Mouse (Mus musculus) embryo, embryonic 11.5 days (tissue): ENCODE measurements around the gene Glyr1.

ENCODE experiments used
- DNase-seq: peaks from one replicate; pipeline ENCODE4 v3.0.0-alpha.2; 2012; ENCODE audit warnings: low read depth, low spot score

Glyr1 gene

GRCm38 (mm10) chr16:5012036-5013005 lies 37.3 kb downstream of the Glyr1 start:
- DNase-seq: no peak

GRCm38 (mm10) chr16:5011285-5011684 lies 38.4 kb downstream of the Glyr1 start:
- no peak for DNase-seq

GRCm38 (mm10) chr16:5010371-5010935 lies 39.2 kb downstream of the Glyr1 start:
- no peak for DNase-seq

DNA sequence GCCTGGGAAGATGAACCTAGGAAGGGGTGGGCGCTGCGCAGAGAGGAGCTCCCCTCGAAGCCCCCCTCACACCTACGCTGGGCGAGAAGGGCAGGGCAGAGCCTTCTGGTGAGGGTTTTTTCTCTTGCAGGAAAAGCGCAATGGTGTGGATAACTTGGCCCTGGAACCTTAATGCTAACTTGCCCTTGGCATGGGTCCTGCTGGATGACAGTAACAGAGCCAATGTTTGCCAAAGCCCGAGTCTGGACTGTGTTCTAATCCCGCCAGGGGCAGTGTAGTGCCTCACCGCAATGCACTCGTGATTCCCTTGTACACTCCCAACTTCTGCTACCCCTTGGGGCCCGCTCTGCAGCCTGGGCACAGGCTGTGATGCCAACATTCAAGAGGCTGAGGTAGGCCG lies 41.6 kb downstream of the Glyr1 start:
- DNase-seq: no peak

DNA sequence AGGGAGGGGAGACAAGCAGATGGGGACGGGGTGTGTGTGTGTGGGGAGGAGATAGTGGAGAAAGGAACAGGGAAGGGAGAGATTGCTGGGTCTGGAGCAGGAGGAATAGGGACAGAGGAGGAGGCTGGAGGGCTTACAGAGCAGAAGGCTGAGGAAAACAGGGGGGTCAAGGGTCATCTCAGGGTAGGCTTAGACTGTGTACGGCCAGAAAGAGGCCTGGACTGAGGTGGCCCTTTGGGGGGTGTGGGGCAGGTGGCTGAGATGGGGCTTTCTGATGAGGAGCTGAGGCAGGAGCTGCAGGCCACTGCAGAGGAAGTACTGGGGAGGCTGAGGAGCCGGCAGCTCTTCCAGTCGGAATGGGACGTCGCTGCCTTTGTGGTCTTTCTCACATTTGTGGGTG lies 42.2 kb downstream of the Glyr1 start:
- no peak for DNase-seq

GRCm38 (mm10) chr16:5007067-5007466 lies 42.6 kb downstream of the Glyr1 start, which contains the start of gene Smim22:
Smim22 (plus strand) TSS chr16:5007288.
- no peak for DNase-seq

- no peak for DNase-seq
These were observed 49.1 kb downstream of the Glyr1 start for GRCm38 (mm10) chr16:5000611-5001010.

GRCm38 (mm10) chr16:4998984-4999383 lies 50.7 kb downstream of the Glyr1 start:
- no peak for DNase-seq

DNA sequence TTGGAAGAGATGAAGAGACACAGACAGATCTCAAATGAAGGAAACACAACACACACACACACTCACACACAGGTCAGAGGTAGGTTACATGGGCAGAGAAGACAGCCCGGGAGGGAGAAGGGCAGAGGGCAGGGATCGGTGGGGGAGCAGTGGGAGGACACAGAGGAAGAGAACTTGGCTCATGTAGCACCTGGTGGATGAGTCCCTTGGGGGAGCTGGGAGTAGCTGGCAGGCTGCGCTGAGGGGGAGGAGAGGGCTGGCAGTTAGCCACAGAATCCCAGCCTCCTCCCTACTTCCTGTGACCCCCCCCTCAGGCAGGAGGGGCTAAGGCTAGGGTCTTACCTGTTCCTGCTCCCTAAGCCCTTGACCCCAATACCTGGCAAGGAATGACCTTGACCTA lies 52.1 kb downstream of the Glyr1 start, which contains the start of gene Sept12:
Sept12 (minus strand) TSS at position 300 of the 400 bp plus-strand sequence.
- DNase-seq: no peak

DNA sequence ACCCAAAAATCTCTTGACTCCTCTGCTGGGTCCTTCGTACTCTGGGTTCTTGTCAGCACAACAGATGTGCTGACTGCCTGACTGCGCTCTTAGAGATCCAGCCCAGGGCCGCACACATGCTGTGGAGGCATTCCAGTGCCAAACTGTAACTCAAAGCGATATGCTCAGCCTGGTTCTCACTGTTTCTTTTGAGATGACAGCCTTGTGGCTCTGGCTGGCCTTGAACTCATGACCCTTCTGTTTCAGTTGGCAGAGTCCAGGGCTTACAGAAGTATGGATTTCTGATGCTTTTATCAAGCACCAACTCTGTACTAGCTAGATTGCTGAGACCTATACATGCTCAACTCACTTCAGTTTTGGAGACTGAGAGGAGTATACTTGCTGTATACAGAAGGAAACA lies 56.4 kb downstream of the Glyr1 start:
- no peak for DNase-seq

GRCm38 (mm10) chr16:4984717-4985116 lies 64.9 kb downstream of the Glyr1 start:
- DNase-seq: no peak

DNA sequence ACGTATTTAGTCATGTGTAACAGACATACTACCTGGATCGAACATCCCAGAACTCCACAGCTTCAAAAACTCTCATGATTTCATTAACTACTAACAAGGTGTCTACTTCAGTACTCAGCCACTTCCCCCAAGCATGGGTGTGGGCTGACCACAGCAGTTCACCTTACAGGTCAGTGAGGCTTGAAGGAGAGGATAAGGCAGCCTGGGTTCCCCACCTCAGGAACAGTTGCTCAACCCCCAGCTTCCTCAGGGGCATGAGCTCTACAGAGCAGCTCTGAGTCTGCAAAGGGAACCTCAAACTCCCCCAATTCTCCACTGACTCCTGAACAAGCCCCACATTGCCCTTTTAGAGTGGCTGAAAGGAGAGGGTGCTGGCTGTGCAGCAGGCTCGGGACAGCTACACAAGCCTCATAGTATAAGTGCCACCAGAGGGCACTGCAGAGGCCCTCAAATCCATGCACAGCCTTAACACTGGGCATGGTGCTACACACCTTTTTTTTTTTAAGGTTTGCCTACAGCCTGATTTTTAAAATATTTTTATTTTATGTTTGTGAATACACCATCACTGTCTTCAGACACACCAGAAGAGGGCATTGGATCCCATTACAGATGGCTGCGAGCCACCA lies 69.8 kb downstream of the Glyr1 start:
- DNase-seq: peak; percentile 20

DNA sequence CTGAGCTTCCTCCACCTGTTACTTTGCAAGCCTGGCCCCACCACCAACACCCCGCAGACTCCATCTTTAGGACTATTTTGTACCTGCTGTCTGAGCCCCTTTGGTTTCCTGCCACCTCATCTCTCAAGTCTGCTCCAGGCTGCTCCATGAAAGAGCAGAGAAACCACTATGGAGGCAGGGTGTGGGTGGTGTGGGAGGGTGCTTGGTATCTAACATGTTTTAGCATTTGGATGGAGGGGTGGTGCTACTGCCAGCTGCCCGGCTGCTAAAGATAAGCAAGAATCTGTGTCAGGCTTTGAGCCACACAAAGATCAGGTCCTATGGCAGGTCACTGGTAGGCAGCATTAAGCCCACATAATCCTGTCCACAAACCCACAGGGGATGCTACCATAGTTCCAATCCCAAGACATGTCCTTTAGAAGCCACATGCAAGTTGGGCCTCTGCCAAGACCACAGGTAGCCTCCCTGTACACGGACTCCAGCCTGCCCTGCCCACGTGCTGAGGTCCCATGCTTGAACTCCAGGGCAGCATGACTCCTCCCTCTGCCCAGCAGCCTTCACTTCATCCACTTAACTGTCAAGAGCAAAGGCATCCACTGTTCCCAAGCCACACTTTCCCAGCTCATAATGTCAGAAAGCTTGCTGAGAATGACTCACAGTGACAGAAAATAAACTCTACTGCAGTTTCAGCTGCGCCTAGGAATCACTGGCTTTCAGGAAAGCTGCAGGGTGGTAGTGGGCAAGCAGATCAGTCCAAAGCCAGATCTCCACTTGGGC lies 71.2 kb downstream of the Glyr1 start:
- DNase-seq: no peak

- DNase-seq: no peak
These were observed 73.5 kb downstream of the Glyr1 start for GRCm38 (mm10) chr16:4976180-4976579.

DNA sequence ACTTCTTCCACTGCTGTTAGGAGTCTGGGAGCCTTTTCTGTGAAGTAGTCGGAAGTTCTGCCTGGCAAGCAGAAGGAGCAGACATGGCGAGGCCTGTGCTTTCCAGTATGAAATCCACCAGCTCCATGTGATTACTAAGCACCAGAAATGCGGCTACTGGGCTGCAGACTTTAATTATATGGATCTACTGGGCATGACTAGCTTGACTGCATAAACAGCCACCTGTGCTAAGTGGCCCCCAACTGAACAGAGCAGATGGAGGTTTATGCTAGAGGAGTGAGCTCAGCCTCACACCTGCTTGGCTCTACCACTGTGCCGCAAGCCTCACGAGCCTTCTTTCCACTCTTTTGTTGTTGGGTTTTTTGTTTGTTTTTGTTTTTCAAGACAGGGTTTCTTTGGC lies 75.1 kb downstream of the Glyr1 start:
- DNase-seq: no peak

GRCm38 (mm10) chr16:4971626-4972025 lies 78.0 kb downstream of the Glyr1 start:
- no peak for DNase-seq

DNA sequence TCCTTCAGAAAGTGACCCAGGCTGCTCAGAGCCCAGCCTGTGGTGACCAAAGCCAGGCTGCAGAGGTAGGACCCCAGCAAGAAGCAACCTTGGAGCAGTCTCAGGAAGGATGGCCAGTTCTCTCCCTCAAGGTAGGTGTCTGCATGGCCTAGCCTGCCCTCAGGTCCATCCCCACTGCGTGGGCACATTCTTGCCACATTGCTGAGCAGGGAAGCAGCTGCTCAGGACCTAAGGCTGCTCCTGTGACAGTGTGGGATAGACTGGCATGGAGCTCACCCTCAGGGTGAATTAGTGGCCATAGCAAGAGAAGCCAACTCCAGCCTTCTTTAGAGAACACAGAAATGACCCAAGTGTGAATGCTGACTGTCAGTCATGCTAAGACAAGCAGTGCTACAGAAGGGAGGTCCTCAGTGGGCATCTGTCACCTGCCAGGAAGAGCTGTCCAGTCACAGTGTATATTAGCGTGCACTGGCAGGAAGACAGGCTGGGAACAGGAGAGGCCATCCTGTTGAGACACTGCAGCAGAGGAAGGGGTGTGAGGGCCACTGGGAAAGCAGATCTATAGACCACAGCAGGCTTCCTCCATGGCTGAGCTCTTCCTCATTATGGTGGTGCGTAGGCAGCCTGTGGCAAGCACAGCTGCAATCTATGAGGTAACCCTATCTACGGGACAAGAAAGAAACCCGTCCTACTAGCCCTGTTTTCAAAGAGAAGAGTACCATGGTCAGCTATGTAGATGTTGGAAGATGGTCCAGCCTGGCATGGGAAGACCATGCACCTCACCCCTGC lies 80.4 kb downstream of the Glyr1 start:
- no peak for DNase-seq

DNA sequence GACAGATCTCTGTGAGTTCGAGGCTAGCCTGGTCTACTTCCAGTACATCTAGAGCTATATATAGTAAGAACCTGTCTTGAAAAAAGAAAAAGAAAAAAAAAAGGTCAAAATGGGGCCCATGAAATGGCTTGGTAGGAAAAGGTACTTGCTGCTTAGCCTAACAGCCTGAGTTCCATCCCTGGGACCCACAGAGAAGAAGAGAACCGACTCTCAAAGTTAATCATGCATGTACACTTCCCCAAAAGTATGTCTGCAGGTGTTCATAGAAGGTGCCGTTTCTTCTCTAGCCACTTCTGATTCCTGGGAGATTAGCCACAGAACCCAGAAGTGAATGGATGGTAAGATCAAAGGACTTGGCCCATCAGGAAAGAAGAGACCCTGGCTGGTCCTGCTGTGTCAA lies 81.2 kb downstream of the Glyr1 start:
- no peak for DNase-seq

- DNase-seq: no peak
These were observed 84.1 kb downstream of the Glyr1 start for GRCm38 (mm10) chr16:4965392-4966129.

DNA sequence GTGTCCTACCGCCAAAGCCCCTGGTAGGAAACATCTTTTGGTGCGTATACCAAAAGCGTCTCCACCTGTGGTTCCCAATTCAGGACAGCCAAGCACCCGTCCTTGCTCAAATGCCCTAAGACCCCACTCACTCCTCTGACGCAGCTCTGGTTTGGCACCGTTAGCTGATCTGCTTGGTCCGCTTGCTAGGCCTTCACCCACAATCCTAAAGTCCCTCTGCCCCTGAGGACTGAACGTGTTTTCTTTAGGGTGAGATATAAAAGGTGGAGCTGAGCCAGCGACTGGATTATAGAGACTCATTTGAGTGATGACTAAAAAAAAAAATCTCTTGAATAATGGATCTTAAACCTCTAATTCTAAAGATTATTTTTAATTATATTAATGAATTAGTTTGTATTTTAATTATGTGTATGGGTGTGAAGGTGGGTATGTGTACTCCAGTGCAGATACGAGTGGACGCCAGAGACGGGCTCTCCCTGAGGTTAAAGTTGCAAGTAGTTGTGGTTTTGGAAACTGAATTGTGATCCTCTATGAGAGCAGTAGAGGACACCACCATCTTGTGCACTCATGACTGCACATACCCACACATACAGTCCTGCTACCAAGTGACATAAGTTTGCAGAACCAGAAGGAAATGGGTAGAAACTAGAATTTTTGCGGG lies 84.8 kb downstream of the Glyr1 start:
- DNase-seq: peak; percentile 5
